Mouse (Mus musculus) heart, postnatal 14 days (tissue): Measurements from ENCODE around the gene Gpn3. TPM values are rescaled to one million over a fixed set of nuclear protein-coding genes. Genes with fewer than 3 reads are reported as not detected.

Source experiments
- DNase-seq, 2 experiments: peaks; one replicate each; pipeline ENCODE4 v3.0.0; 2021 to 2022
- intact Hi-C: fragments of 180-260 bp; cut with DNase I; formaldehyde crosslinking; loops from one replicate; pipeline ENCODE4 v1.15.1; 2025
- total RNA-seq, 2 experiments: library from RNA; stranded (reverse); gene quantifications; 2 replicates each; pipeline ENCODE4 v1.2.3; 2021

Gpn3 gene
- total RNA-seq, 2 experiments from 2014 or later = 23.1 to 25.6 TPM

DNA sequence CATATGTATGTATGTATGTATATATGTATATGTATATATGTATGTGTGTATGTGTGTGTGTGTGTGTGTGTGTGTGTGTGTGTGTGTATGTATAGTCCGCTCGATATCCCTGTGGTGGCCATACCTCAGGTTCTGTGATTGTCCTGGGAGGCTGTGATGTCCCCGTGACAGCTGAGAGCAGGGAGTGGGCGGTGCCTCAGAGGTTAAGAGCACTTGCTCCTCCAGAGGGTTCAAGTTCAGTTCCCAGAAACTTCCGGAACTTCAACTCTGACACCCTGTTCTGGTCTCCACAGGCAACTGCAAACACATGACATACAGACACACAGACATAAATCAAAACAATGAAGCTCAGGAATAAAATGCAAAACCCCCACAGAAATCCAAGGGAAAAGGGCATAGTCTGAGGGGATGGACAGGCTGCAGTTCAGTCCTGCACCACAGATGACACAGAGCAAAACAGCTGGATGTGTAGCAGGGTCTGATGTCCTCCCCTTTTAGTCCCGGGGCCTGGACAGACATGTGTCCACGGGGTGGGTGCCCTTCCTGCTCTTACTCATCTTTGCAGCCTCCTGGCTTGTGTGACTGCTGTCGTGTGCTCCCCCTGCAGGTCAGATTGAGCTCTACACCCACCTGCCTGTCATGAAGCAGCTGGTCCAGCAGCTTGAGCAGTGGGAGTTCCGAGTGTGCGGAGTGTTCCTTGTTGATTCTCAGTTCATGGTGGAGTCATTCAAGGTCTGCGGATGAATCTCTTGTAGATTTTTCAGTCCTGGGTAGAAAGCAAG is 7.9 kb downstream of the Gpn3 start:
- DNase-seq = peak; percentile 69 to 80
- intact Hi-C loops = loop anchor here (10.0 kb wide), 1 partner anchor 245 kb away; no protein-coding TSS in a partner anchor

DNA sequence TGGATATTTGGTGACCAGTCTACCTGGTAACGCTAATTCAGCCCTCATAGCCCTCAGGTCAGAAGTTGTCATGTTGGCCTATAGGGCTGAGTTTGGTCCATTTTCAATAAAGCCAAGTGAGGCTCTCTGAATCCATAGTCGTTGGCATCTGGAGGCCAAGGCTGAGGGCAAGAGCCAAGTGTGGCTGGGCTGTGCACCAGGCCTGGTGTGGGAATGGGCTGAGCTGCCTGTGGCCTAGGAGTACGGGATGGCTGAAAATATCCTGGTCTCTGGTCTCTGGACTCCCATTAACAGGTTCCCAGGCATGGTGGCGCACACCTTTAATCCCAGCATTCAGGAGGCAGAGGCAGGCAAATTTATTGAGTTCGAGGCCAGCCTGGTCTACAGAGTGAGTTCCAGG is 18.3 kb downstream of the Gpn3 start:
- intact Hi-C loops = loop anchor here (5.0 kb wide), 1 partner anchor 123 kb away; no protein-coding TSS in a partner anchor
- no peak for DNase-seq

DNA sequence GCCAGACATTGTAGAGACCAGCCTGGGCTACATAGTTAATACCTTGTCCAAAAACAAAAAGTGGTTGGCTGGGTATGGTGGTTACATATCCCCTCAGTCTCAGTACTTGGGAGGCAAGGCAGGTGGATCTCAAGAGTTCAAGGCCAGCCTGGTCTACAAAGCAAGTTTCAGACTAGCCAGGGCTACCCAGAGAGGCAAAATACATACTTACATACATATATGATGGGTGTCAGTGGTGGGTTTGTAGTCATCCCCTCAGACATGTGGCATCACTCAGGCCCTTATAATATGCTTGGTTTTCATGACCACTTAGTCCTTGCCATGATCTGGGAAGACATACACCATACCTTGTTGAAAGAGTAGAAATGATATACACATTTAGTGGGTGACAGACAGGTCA is 19.0 kb downstream of the Gpn3 start:
- intact Hi-C loops = loop anchor here (5.0 kb wide), 1 partner anchor 123 kb away; no protein-coding TSS in a partner anchor
- DNase-seq = no peak

DNA sequence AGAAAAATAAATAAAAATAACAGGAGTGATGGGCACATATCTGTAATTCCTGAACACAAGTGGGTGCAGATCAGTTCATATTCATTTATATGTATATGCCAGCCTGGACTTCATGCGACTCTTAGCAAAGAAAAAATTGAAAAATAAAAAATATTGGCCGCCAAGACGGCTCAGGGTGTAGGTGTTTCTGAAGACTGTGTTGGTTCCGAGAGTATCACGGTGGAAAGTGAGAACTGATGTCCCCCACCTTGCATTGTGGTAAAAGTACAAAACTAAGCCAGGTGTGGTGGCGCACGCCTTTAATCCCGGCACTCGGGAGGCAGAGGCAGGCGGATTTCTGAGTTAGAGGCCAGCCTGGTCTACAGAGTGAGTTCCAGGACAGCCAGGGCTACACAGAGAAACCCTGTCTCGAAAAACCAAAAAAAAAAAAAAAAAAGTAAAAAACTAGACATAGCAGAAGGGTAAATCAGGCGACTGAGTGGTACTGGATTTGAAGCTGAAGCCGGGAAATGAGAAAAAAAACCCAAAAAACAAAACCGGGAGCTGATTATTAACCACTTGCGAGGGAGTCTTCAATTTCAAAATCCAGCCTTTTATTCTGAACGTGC is 19.6 kb downstream of the Gpn3 start:
- no peak for DNase-seq
- intact Hi-C loops = loop anchor here (5.0 kb wide), 1 partner anchor 124 kb away; no protein-coding TSS in a partner anchor

DNA sequence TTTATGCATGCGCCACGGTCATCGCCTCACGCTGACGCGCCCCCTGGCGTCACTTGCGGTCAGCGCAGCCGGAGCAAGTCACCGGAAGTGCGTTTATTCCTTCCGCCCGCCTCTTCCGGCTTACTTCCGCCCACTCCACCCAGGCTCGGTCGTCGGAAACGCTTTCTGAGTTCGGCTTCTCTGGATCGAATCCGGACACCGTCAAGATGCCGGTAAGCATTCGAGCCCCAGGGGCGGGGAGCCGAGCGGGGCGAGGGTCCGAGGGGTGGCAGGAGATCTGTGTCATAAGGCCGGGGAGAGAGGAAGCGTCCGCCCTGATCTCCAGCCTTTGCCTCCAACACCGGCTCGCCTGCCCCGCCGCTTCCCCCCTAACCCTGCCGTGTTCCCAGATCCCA is 20.1 kb downstream of the Gpn3 start, which contains the start of gene Arpc3:
Arpc3 (plus strand) TSS at position 93 of the 395 bp plus-strand sequence.
- peak; percentile 96 to 97 for DNase-seq
- intact Hi-C loops = loop anchor here (5.0 kb wide), 1 partner anchor 124 kb away; no protein-coding TSS in a partner anchor

DNA sequence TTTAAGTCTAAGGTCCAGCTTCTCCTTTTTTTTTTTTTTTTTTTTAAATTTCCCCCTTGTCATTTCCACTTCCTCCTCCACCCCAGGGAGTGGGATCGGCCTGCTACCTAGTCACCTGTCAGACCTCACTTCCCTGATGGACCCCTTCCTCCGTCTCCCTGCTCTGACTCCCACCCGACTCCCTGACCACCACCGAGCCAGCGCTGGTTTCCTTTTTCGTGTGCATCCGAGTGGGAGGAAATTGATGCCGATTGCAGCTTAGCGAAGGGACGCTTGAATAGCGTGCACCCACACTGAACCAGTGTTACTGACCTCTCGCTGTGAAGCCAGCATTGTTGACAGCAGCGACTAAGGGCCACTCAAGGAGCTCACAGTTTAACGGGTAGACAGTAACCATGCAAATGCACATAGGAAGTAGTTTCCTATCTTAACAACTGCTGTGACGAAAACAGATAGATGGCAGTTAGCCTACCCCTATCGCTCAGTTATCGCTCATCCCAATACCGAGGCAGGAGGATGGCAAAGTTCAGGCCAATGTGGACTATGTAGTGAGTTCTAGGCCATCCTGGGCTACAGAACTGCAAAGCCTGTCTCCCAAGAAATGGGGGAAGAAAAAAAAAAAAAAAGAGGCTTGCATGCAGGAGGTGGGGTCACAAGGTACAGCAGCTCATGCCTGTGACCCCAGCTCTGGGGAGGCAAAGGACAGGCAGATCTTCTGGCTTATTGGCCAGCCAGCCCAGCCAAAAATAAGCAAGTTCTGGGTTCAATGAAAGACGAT is 20.7 kb downstream of the Gpn3 start:
- intact Hi-C loops = loop anchor here (5.0 kb wide), 1 partner anchor 125 kb away; no protein-coding TSS in a partner anchor
- peak; percentile 25 to 26 for DNase-seq

DNA sequence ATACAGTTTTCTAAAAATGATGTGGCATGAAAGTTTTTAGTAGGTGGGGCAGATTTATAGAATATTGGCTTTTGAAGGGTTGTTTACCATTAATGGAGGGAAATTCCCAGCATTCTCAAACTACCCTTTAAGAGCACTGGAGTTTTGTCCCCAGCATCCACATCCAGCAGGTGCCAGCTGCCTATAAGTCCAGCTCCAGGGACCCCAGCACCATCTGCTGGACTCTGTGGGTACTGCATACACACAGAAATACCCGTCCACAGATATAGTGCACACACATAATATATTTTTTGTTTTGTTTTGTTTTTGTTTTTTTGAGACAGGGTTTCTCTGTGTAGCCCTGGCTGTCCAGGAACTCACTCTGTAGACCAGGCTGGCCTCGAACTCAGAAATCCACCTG is 22.2 kb downstream of the Gpn3 start:
- DNase-seq = peak; percentile 73 to 86

DNA sequence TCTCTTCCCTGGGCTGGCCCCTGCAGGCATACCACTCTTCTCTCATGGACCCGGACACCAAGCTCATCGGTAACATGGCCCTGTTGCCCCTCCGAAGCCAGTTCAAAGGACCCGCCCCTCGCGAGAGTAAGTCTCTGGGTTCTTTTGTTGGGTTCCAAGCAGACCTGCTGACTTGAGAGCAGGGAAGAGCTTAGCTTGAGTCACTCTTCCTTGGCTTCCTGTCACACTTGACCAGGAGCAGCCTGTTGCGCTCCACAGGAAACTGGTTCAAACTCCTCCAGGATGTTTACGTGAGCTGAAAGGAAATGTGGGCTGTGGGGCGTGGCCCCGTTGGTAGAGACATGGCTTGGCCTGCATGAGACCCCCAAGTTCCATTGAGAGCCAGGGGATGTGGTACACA is 25.1 kb downstream of the Gpn3 start:
- intact Hi-C loops = no loop called here
- peak; percentile 35 to 52 for DNase-seq

More for the DNA sequence above, 22.2 kb downstream of the Gpn3 start:
- intact Hi-C loops = loop anchor here (5.0 kb wide), 1 partner anchor 127 kb away; no protein-coding TSS in a partner anchor

DNA sequence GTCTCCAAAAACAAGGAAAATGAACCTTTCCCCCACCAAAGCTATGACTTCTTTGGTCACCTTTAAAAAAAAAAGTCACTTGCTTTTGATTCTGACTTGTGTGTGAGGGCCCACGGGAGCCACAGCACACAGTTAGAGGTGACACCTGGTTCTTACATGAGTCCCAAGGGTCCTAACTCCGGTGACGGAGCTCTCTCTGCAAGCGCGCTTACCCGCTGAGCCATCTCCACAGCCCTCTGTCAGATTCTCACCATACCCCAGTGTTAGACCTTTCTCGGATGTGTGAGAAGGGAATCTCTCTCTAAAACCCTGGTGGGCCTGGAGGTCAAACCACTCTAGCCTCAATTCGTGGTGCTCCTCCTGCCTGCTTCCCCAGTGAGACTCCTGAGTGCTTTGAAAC is 25.8 kb downstream of the Gpn3 start:
- intact Hi-C loops = no loop called here
- no peak for DNase-seq

DNA sequence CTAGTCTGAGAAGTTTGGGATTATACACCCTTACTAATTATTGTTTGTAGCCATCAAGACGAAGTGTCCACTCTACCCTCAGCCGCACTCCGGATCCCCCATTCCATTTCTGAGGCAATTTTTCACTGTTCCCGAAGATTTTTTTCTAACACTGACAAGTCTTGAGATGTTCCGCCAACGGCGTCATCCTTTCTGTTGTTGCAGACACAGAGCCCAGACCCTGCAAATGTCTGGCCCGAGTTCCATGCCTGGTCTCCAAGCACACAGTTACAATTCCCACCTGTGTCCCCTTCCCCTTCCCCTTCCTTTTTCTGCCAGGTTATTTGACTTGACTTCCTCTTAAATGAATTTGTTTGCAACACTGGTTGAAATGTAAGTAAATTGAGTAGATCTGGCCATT is 28.2 kb downstream of the Gpn3 start:
- peak in 1 of 2 experiments; percentile 27 for DNase-seq
- intact Hi-C loops = loop anchor here (2.0 to 5.0 kb wide), 2 partner anchors 47 to 227 kb away; no protein-coding TSS in a partner anchor

DNA sequence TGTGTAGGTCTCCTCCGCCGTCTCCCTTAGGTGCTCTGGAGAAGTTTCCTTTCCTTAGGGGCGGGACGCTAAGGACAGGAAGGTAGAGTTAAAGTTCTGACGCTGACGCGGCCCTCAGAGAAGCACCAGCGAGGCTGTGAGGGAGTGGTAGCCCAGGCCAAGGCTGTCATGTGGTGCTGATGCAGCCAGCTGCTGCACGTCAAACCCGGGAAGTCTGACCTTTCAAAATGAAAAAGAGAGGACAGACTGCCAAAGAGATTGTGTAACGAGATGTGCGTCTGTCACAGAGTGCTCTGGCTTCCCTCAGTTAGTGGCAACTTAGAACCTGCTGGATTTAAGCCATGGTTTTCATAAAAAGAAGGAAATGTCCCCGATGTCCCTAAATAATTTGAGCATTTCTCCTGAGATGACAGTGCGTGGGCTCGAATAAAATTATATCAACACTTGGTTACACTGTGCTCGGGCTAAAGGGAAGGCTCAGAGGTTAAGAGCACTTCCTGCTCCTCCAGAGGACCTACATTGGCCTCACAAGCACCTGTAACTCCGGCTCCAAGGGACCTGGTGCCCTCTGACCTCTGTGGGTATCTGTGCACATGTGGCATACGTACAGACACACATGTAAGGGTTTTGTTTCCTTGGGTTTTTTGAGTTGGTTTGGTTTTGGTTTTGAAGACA is 29.1 kb downstream of the Gpn3 start:
- intact Hi-C loops = loop anchor here (2.0 to 5.0 kb wide), 2 partner anchors 47 to 226 kb away; no protein-coding TSS in a partner anchor
- DNase-seq = peak; percentile 74 to 78

DNA sequence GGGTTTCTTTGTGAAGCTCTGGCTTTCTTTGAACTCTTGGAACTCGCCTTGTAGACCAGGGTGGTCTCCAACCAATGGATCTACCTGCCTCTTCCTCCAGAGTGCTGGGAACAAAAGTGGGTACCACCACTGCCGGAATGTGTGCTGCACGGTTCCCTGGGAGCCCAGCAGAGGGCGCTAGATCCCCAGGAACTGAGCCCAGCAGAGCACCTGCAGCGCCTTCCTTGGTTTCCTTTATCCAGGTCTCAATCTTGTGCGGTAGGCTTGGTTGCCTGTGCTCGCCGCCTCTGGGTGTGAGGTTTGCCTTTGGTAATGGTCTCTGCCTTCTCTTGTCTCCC is 29.6 kb downstream of the Gpn3 start:
- DNase-seq = peak; percentile 85 to 86
- intact Hi-C loops = loop anchor here (2.0 to 5.0 kb wide), 2 partner anchors 46 to 226 kb away; no protein-coding TSS in a partner anchor

DNA sequence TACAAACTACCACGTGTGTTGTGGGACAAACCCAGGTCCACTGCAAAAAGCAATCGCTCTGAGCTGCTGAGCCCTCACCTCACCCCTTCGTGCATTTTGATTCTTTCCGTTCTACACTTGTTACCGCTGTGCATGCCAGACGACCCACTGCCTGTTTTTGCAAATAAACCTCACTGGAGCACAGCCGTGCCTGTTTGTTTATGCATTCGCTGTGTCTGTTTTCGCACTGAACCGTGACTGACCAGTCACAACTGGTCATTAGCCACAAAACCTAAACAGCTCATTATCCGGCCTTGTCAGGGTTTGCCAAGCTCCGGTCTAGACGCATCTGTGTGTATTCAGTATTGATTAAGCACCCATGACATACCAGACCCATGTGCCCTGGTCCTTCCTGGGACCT is 30.5 kb downstream of the Gpn3 start:
- intact Hi-C loops = loop anchor here (5.0 kb wide), 1 partner anchor 45 kb away; no protein-coding TSS in a partner anchor
- no peak for DNase-seq

DNA sequence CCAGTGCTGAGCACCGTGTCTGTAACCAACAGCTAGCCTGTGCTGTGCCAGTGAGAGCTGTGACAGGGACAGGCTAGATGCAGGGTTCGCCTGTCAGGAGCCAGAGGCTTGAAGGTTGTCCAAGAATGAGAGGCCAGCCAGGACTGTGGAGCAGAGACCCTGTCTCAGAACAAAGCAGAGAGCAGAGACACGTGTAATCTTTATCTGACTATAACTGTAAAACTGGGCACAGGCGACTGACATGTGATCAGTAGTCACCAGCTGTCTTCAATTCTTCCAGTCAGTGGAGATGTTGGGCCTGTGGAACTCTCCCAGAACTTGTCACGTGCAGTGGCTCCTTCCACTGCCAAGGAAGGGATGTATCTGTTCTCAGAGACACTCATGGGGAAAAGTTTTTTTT is 31.1 kb downstream of the Gpn3 start:
- intact Hi-C loops = loop anchor here (5.0 kb wide), 1 partner anchor 45 kb away; no protein-coding TSS in a partner anchor
- peak; percentile 71 to 77 for DNase-seq

DNA sequence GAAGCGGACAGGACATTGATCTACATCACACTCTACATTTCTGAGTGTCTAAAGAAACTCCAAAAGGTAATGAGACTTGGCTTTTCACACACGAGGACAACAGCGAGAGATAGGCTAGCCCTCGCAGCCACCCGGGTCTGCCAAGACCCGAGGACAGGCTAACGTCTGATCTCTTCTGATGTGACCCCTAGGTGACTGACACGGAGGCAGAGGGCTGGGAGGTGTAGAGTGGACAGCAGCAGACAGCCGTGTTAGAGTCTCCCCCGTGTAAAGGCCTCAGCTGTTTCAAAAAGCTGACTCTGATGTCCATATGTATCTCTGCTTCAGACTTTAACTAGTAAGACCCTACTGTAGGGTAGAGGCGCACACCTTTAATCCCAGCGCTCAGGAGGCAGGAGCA is 31.7 kb downstream of the Gpn3 start:
- DNase-seq = no peak
- intact Hi-C loops = loop anchor here (5.0 kb wide), 1 partner anchor 44 kb away; no protein-coding TSS in a partner anchor

DNA sequence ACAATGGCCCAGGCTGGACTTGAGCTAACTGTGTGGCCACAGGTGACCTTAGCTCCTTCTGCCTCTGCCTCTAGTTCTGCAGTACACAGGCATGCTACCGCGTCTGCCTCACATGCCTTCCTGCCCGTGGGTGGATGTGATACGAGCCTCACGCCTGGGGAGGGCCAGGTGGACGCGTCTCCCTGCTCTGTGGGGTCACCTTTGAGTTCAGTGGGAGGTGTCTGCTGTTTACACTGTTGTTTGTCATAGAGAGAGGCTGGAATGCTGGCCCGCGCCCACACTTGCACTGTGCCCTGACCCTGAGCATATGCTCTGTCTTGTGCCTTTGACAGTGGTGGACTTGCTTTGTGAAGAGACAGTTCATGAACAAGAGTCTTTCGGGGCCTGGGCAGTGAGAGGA is 33.9 kb downstream of the Gpn3 start:
- no peak for DNase-seq
- intact Hi-C loops = no loop called here

DNA sequence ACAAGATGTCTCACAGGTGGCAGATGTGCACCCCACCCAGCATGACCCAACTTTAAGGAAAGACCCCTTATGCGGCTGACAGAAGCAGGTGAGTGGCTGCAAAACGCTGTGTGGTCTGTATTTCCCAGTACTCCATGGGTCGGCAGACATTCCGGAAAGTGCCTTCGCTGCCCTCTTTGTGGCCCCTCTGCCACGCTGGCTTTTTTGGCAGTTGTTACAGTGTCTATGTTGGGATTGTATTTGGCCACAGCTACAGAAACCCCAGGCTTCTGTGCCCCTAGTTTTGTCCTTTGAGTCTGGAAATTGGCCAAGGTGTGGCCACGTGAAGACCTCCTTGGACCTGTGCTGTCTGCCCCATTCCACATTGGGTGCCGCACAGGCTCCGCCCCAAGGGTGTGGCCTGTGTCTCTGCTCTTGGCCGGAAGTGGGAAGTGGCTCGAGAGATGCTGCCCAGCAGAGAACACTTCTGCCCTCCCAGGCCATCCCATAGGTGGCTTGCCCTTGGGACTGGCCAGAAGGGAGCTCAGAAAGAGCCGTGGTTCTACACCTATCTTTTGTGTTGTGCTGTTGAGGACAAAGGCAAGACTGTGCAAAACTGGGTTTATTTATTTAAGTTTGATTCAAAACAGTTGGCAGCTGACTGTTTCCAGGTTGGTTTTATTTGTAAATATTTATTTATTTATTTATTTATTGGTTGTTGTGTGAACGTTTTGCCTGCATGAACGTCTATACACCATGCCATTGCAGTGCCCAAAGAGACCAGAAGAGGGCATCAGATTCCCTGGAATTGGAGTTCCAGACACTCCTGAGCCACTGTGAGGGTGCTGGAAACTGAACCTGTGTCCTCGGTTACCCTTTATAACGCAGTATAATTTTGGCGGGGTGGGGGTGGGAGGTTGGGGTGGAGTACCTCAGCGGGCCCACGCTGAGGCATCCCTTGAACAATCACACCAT is 38.3 kb downstream of the Gpn3 start:
- intact Hi-C loops = no loop called here
- no peak for DNase-seq

DNA sequence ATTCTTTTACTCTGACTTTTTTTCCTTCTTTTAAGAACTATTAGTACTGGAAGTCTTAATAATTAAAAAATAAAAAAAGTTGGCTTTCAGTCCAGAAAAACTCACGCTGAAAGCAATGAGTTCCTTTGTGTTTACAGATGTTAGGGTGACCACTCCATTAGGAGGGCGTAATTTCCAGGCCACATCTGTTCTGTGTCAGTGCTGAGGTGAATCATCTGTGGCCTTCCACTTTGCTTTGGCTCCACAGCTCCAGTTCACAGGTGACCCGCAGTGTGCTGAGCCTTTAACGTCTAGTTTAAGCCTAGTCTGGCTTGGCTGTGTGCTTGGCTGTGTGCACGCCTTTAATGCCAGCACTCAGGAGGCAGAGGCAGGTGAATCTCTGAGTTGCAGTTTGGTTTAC is 40.2 kb downstream of the Gpn3 start:
- intact Hi-C loops = no loop called here
- DNase-seq = peak in 1 of 2 experiments; percentile 33

DNA sequence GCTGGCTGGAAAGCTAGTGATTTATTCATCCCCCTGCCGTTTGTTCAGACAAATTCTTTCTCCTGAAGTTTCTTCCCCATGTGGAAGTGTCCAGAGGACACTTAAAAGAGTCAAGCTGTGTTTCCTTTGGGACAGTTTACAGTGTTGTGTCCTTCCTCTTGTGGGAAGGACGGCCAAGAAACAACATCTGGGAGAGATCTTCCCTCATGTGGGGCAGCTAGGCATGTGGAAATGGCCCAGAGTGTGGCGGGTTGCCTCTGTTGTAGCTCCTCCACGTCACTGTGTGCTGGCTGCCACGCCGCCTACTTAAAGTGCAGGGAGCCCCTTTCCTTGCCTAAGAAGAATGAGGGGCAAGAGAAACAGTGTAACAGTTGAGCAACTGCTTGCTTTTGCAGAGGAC is 41.1 kb downstream of the Gpn3 start:
- intact Hi-C loops = no loop called here
- DNase-seq = peak; percentile 47 to 48
